Mouse (Mus musculus): Measurements from ENCODE around the gene Olfr1228. TPM values are rescaled to one million over a fixed set of nuclear protein-coding genes. Genes with fewer than 3 reads are reported as not detected.

Olfr1228 gene
- total RNA-seq (2021), result not detected
- long read RNA-seq, experiment 1, result 0 reads
- long read RNA-seq, experiment 2, result 0 reads

- no peak for DNase-seq
These were observed at the start of gene Olfr1228 for GRCm38 (mm10) chr2:89253962-89254361. Gene Olfr1228 (minus strand): TSS chr2:89254062.

GRCm38 (mm10) chr2:89297168-89297567, 43.3 kb upstream of the Olfr1228 start, which contains the start of gene Olfr1230:
Gene Olfr1230 (minus strand): TSS chr2:89297268.
- no peak for DNase-seq

- no peak for DNase-seq
These were observed 34.1 kb upstream of the Olfr1228 start, which contains the start of gene Olfr1229 for GRCm38 (mm10) chr2:89287914-89288313. Gene Olfr1229 (minus strand): TSS chr2:89288014.

GRCm38 (mm10) chr2:89199948-89200347, 53.9 kb downstream of the Olfr1228 start, which contains the start of gene Olfr1226:
Gene Olfr1226 (minus strand): TSS chr2:89200048.
- DNase-seq, result no peak

Other genes starting within 250 kb of the Olfr1228 start
- not detected for gene Olfr1215, start 247.1 kb downstream of the Olfr1228 start, total RNA-seq (2021)
- not detected for gene Olfr1216, start 235.7 kb downstream of the Olfr1228 start, total RNA-seq (2021)
- not detected for gene Olfr1217, start 222.0 kb downstream of the Olfr1228 start, total RNA-seq (2021)
- not detected for gene Olfr1218, start 192.9 kb downstream of the Olfr1228 start, total RNA-seq (2021)
- not detected for gene Olfr1219, start 170.5 kb downstream of the Olfr1228 start, total RNA-seq (2021)
- gene Olfr1220, start 147.2 kb downstream of the Olfr1228 start, total RNA-seq (2021), result not detected
- gene Olfr1221, start 136.8 kb downstream of the Olfr1228 start, total RNA-seq (2021), result not detected
- not detected for gene Olfr1222, start 121.0 kb downstream of the Olfr1228 start, total RNA-seq (2021)
- gene Olfr1223, start 102.5 kb downstream of the Olfr1228 start, total RNA-seq (2021), result not detected
- not detected for gene Olfr1224-ps1, start 90.0 kb downstream of the Olfr1228 start, total RNA-seq (2021)
- not detected for gene Olfr1225, start 79.4 kb downstream of the Olfr1228 start, total RNA-seq (2021)
- not detected for gene Olfr1226, start 54.0 kb downstream of the Olfr1228 start, total RNA-seq (2021)
- not detected for gene Olfr1229, start 34.0 kb upstream of the Olfr1228 start, total RNA-seq (2021)
- not detected for gene Olfr1230, start 43.2 kb upstream of the Olfr1228 start, total RNA-seq (2021)
- gene Olfr1231, start 53.0 kb upstream of the Olfr1228 start, total RNA-seq (2021), result not detected
- gene Olfr1232, start 75.6 kb upstream of the Olfr1228 start, total RNA-seq (2021), result not detected
- not detected for gene Olfr1233, start 88.3 kb upstream of the Olfr1228 start, total RNA-seq (2021)
- not detected for gene Olfr1234, start 110.8 kb upstream of the Olfr1228 start, total RNA-seq (2021)
- gene Olfr1238, start 155.6 kb upstream of the Olfr1228 start, total RNA-seq (2021), result not detected
- gene Olfr1239, start 166.3 kb upstream of the Olfr1228 start, total RNA-seq (2021), result not detected
- not detected for gene Olfr1240, start 188.9 kb upstream of the Olfr1228 start, total RNA-seq (2021)
- not detected for gene Olfr1241, start 233.1 kb upstream of the Olfr1228 start, total RNA-seq (2021)
- not detected for gene Olfr1242, start 244.3 kb upstream of the Olfr1228 start, total RNA-seq (2021)

Data from heart, adult 18-20 months (tissue).